Mouse (Mus musculus) CD8-positive naive resting alpha-beta T cell, adult 2 months (primary cell): Measurements from ENCODE around the gene Exd2.
"Not testable (repeated sequence)": the region's sequence is repeated elsewhere in the genome, so short reads cannot be mapped to it uniquely, and the experiment has no call there.

Source experiments
- DNase-seq, 2 experiments: peaks; one replicate each; pipeline ENCODE4 v3.0.0; 2022; ENCODE audit warnings: low read depth in 2 of 2, low spot score in 2 of 2

The Exd2 gene

GRCm38 (mm10) chr12:80462942-80463651 is at the start of gene Exd2:
Exd2 (plus strand) TSS chr12:80463095.
- peak; percentile 80 to 81 for DNase-seq

GRCm38 (mm10) chr12:80415100-80415499 is 47.8 kb upstream of the Exd2 start:
- DNase-seq: no peak

- no peak for DNase-seq
These were observed 35.2 kb upstream of the Exd2 start for GRCm38 (mm10) chr12:80427683-80428082.

- no peak for DNase-seq
These were observed 29.6 kb upstream of the Exd2 start for GRCm38 (mm10) chr12:80433266-80433665.

GRCm38 (mm10) chr12:80434601-80434960 is 28.3 kb upstream of the Exd2 start:
- DNase-seq: peak in 1 of 2 experiments; percentile 4

GRCm38 (mm10) chr12:80434961-80435691 is 27.8 kb upstream of the Exd2 start:
- peak; percentile 71 to 76 for DNase-seq

- DNase-seq: peak; percentile 16 to 18
These were observed 27.0 kb upstream of the Exd2 start for GRCm38 (mm10) chr12:80435887-80436286.

- peak; percentile 20 to 33 for DNase-seq
These were observed 26.4 kb upstream of the Exd2 start, which contains the start of gene Dcaf5 for GRCm38 (mm10) chr12:80436336-80436976. Dcaf5 (minus strand) TSS chr12:80436601.

GRCm38 (mm10) chr12:80437051-80437675 is 25.7 kb upstream of the Exd2 start:
- DNase-seq: no peak

- DNase-seq: peak in 1 of 2 experiments; percentile 37
These were observed 21.9 kb upstream of the Exd2 start for GRCm38 (mm10) chr12:80440957-80441356.

GRCm38 (mm10) chr12:80444525-80445109 is 18.3 kb upstream of the Exd2 start:
- no peak for DNase-seq

- DNase-seq: no peak
These were observed 9.4 kb upstream of the Exd2 start for GRCm38 (mm10) chr12:80453506-80453905.

- DNase-seq: no peak
These were observed 4.9 kb upstream of the Exd2 start for GRCm38 (mm10) chr12:80458033-80458432.

- DNase-seq: not testable (repeated sequence)
These were observed 501 bp upstream of the Exd2 start for GRCm38 (mm10) chr12:80462292-80462896.

GRCm38 (mm10) chr12:80463666-80464269 is 873 bp downstream of the Exd2 start:
- no peak for DNase-seq

- DNase-seq: no peak
These were observed 7.3 kb downstream of the Exd2 start for GRCm38 (mm10) chr12:80470206-80470605.

- no peak for DNase-seq
These were observed 9.0 kb downstream of the Exd2 start for GRCm38 (mm10) chr12:80471926-80472325.

GRCm38 (mm10) chr12:80473731-80474130 is 10.8 kb downstream of the Exd2 start:
- DNase-seq: no peak

- DNase-seq: no peak
These were observed 17.1 kb downstream of the Exd2 start for GRCm38 (mm10) chr12:80479986-80480385.

GRCm38 (mm10) chr12:80483397-80483796 is 20.5 kb downstream of the Exd2 start:
- DNase-seq: no peak
